Mouse (Mus musculus): Measurements from ENCODE around the gene Snap23. TPM values are rescaled to one million over a fixed set of nuclear protein-coding genes. Genes with fewer than 3 reads are reported as not detected.

Gene Snap23
- polyA plus RNA-seq, 1 experiment from 2014 or later: 55.2 TPM

GRCm38 (mm10) chr2:120640835-120641234 is 73.4 kb downstream of the Snap23 start:
- Histone ChIP-seq H3K4me2 (replicated peaks; ENCODE audit: low read depth, low read length) (no peak overlapping the region), H3K4me1 (ENCODE audit: insufficient read depth, low read length) (0 out of 2 replicates have a peak, but pooled peaks cover 3% of the 10 kb centered on the region), H3K27ac (ENCODE audit: low read length) (no peak overlapping the region), H3K27me3 (ENCODE audit: insufficient read depth, low read length) (no peaks in the 10 kb centered on the region), H3K9ac (replicated peaks; ENCODE audit: low read length) (no peak overlapping the region), H3K36me3 (ENCODE audit: insufficient read depth, low read length) (no peaks in the 10 kb centered on the region), H3K9me3 (ENCODE audit: low read length) (no peaks in the 10 kb centered on the region), H3K4me3 (ENCODE audit: low read length) (no peak overlapping the region)
- 90% methylated on average over 8 of the region's 8 CpGs for WGBS
- ATAC-seq (ENCODE audit: low FRiP score, low TSS enrichment): no peak

- no peak overlapping the region for H3K27ac ChIP-seq (ENCODE audit: low read length)
- H3K9me3 ChIP-seq (ENCODE audit: low read length): no peaks in the 10 kb centered on the region
- WGBS: 73% methylated on average over 7 of the region's 7 CpGs
- no peak overlapping the region for H3K4me3 ChIP-seq (ENCODE audit: low read length)
- no peaks in the 10 kb centered on the region for H3K36me3 ChIP-seq (ENCODE audit: insufficient read depth, low read length)
- no peak overlapping the region for H3K9ac ChIP-seq (replicated peaks; ENCODE audit: low read length)
- H3K4me1 ChIP-seq (ENCODE audit: insufficient read depth, low read length): 0 out of 2 replicates have a peak, but pooled peaks cover 3% of the 10 kb centered on the region
- H3K4me2 ChIP-seq (replicated peaks; ENCODE audit: low read depth, low read length): no peak overlapping the region
- ATAC-seq (ENCODE audit: low FRiP score, low TSS enrichment): no peak
- H3K27me3 ChIP-seq (ENCODE audit: insufficient read depth, low read length): no peaks in the 10 kb centered on the region
These were observed 76.4 kb downstream of the Snap23 start for GRCm38 (mm10) chr2:120643836-120644235.

- Histone ChIP-seq H3K27me3 (ENCODE audit: insufficient read depth, low read length) (no peaks in the 10 kb centered on the region), H3K4me3 (ENCODE audit: low read length) (no peak overlapping the region), H3K9ac (replicated peaks; ENCODE audit: low read length) (no peak overlapping the region), H3K27ac (ENCODE audit: low read length) (no peak overlapping the region), H3K9me3 (ENCODE audit: low read length) (no peaks in the 10 kb centered on the region), H3K4me2 (replicated peaks; ENCODE audit: low read depth, low read length) (no peak overlapping the region), H3K4me1 (ENCODE audit: insufficient read depth, low read length) (0 out of 2 replicates have a peak, but pooled peaks cover 3% of the 10 kb centered on the region), H3K36me3 (ENCODE audit: insufficient read depth, low read length) (no peaks in the 10 kb centered on the region)
- 76% methylated on average over 4 of the region's 4 CpGs for WGBS
- no peak for ATAC-seq (ENCODE audit: low FRiP score, low TSS enrichment)
These were observed 79.3 kb downstream of the Snap23 start for GRCm38 (mm10) chr2:120646777-120647176.

Other genes with a start within 250 kb of the Snap23 start
- gene Vps39, start 214.5 kb upstream of the Snap23 start, polyA plus RNA-seq (2015; fragmentation: Nextera tagmentation; extraction: Ambion mirVana): 22.7 and 26.1 TPM in 2 replicates
- gene Ganc, start 163.8 kb upstream of the Snap23 start, polyA plus RNA-seq (2015; fragmentation: Nextera tagmentation; extraction: Ambion mirVana): 11.7 and 12.9 TPM in 2 replicates
- 6.4 and 9.6 TPM in 2 replicates for gene Tmem87a, start 163.6 kb upstream of the Snap23 start, polyA plus RNA-seq (2015; fragmentation: Nextera tagmentation; extraction: Ambion mirVana)
- gene Capn3, start 111.7 kb upstream of the Snap23 start, polyA plus RNA-seq (2015; fragmentation: Nextera tagmentation; extraction: Ambion mirVana): 1.4 and 1.8 TPM in 2 replicates
- gene Zfp106, start 3.8 kb upstream of the Snap23 start, polyA plus RNA-seq (2015; fragmentation: Nextera tagmentation; extraction: Ambion mirVana): 45.5 and 50.7 TPM in 2 replicates
- gene Haus2, start 41.7 kb downstream of the Snap23 start, polyA plus RNA-seq (2015; fragmentation: Nextera tagmentation; extraction: Ambion mirVana): 21.1 and 25.1 TPM in 2 replicates
- gene Lrrc57, start 41.8 kb downstream of the Snap23 start, polyA plus RNA-seq (2015; fragmentation: Nextera tagmentation; extraction: Ambion mirVana): 23.1 and 24.8 TPM in 2 replicates
- 4.5 and 5.0 TPM in 2 replicates for gene Stard9, start 61.5 kb downstream of the Snap23 start, polyA plus RNA-seq (2015; fragmentation: Nextera tagmentation; extraction: Ambion mirVana)